Mouse (Mus musculus): Measurements from ENCODE around the gene Sorcs1. TPM values are rescaled to one million over a fixed set of nuclear protein-coding genes. Genes with fewer than 3 reads are reported as not detected.

Gene Sorcs1
- polyA plus RNA-seq, 1 experiment from 2014 or later, result 16.8 TPM

DNA sequence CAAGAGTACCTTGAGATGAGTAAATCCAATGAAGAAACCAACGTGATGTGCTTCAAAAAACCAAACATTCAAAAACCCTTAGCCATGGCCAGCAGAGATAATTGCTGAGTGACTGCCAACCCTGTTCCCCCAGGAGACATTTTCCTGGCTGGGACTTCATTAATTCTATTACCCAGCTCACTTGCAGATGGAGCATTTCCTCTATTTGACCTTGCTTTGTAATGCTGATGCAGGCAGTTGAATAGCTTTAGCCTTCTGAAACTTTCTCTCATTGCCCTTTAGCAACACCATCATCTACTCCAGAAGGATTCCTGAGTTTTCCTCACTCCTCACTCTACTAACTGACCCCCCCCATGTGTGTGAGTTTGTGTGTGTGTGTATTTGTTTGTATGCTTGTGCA is 34.6 kb downstream of the Sorcs1 start:
- ATAC-seq (ENCODE audit: low FRiP score) (no peak), DNase-seq (ENCODE audit: low spot score) (no peak)
- H3K27ac ChIP-seq, result no peak overlapping the region
- H3K36me3 ChIP-seq (replicated peaks; ENCODE audit: control insufficient read depth, insufficient read depth), result no peaks in the 10 kb centered on the region
- peaks cover 11% of the 10 kb centered on the region; the same call in 1 of the 2 replicates for H3K4me1 ChIP-seq (replicated peaks; ENCODE audit: control insufficient read depth, insufficient read depth, low read length)
- no peaks in the 10 kb centered on the region for H3K9me3 ChIP-seq (ENCODE audit: control insufficient read depth, low read length)
- 30% methylated on average over 1 of the region's 1 CpGs for WGBS
- H3K4me3 ChIP-seq (replicated peaks; ENCODE audit: low read length), result no peak overlapping the region
- no peak overlapping the region for H3K4me2 ChIP-seq (replicated peaks)
- no peaks in the 10 kb centered on the region for H3K27me3 ChIP-seq (ENCODE audit: control insufficient read depth, insufficient read depth, low read length)
- H3K9ac ChIP-seq, result no peak overlapping the region

DNA sequence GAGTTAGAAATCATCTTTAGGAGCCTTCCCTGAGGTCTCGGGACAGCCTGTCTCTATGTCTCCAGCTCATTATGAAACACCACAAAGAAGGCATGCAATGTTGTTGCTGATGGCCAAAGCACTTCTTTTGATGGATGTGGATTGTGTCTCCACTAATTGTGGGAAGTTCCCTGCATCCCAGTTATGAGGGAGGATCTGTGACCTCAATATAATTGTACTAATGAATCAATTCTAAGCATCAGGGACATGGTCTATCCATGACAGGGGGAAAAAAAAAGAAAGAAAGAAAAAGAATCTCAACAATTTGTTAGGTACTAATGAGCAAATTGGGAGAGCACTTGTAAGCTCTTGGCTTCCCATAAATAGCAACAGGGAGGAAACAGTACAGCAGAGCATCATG is 36.3 kb downstream of the Sorcs1 start:
- DNase-seq (ENCODE audit: low spot score) (no peak), ATAC-seq (ENCODE audit: low FRiP score) (no peak)
- Histone ChIP-seq H3K27ac (no peak overlapping the region), H3K4me1 (replicated peaks; ENCODE audit: control insufficient read depth, insufficient read depth, low read length) (peaks cover 11% of the 10 kb centered on the region; the same call in 1 of the 2 replicates), H3K9me3 (ENCODE audit: control insufficient read depth, low read length) (no peaks in the 10 kb centered on the region), H3K4me2 (replicated peaks) (no peak overlapping the region), H3K27me3 (ENCODE audit: control insufficient read depth, insufficient read depth, low read length) (no peaks in the 10 kb centered on the region), H3K36me3 (replicated peaks; ENCODE audit: control insufficient read depth, insufficient read depth) (no peaks in the 10 kb centered on the region), H3K9ac (no peak overlapping the region), H3K4me3 (replicated peaks; ENCODE audit: low read length) (no peak overlapping the region)
- WGBS, result 81% methylated on average over 1 of the region's 1 CpGs

DNA sequence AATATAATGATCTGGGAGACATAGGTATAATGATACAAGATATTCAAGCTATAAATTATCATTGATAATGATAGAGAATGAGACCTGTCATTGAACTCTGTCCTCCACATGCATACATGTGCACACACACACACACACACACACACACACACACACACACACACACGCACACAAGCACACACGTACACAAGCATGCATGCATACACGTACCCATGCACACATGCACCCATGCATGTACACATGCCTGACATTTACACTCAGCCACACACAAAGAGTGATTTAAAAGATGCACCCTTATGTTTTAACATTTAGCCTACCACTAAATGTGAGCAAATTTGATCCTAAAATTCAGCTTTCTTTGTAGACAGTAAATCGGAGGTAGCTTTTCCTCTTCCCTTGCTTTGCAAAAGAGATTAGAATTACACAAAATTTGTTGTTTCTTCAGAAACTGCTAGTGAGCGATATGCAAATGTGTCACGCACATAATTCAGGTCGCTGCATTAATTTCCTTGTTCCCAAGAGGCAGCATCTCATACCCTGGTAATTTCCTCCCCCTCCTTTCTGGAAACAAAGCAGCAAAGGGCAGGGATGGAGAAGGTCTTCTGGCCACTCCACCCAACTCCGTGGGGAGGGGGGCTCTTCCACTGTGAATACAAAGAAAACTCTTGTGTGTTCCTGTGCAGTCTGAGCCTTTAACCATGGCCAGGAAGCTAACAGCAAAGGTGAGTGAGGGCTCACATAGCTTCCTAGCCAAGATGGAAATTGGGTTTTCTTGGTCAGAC is 38.0 kb downstream of the Sorcs1 start:
- H3K36me3 ChIP-seq (replicated peaks; ENCODE audit: control insufficient read depth, insufficient read depth), result no peaks in the 10 kb centered on the region
- no peak overlapping the region for H3K4me2 ChIP-seq (replicated peaks)
- no peaks in the 10 kb centered on the region for H3K9me3 ChIP-seq (ENCODE audit: control insufficient read depth, low read length)
- no peak overlapping the region for H3K9ac ChIP-seq
- peaks cover 11% of the 10 kb centered on the region; the same call in 1 of the 2 replicates for H3K4me1 ChIP-seq (replicated peaks; ENCODE audit: control insufficient read depth, insufficient read depth, low read length)
- no peak overlapping the region for H3K4me3 ChIP-seq (replicated peaks; ENCODE audit: low read length)
- ATAC-seq (ENCODE audit: low FRiP score) (no peak), DNase-seq (ENCODE audit: low spot score) (no peak)
- H3K27ac ChIP-seq, result no peak overlapping the region
- no peaks in the 10 kb centered on the region for H3K27me3 ChIP-seq (ENCODE audit: control insufficient read depth, insufficient read depth, low read length)
- WGBS, result 54% methylated on average over 8 of the region's 8 CpGs

DNA sequence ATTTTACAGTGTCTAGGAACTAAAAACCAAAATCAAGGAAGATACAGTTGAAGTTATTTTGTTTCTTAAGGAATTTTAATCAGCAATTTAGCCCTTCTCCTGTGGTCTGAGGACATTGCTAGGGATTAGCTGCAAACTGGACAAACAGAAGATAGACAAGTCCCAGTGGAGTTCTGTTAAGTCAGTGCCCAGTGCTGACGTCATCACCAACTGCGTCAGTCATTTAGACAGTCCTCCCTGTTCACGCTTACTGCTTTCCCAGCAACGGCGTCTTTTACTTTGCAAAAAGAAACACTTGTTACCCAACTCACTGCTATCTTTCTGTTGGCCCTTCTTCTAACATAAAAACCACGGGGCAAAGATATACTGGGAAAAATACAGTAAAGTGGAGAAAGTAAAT is 40.3 kb downstream of the Sorcs1 start:
- no peak for DNase-seq (ENCODE audit: low spot score)
- H3K36me3 ChIP-seq (replicated peaks; ENCODE audit: control insufficient read depth, insufficient read depth), result no peaks in the 10 kb centered on the region
- ATAC-seq (ENCODE audit: low FRiP score), result no peak
- no peak overlapping the region for H3K27ac ChIP-seq
- no peak overlapping the region for H3K9ac ChIP-seq
- no peak overlapping the region for H3K4me3 ChIP-seq (replicated peaks; ENCODE audit: low read length)
- H3K27me3 ChIP-seq (ENCODE audit: control insufficient read depth, insufficient read depth, low read length), result no peaks in the 10 kb centered on the region
- peaks cover 11% of the 10 kb centered on the region; the same call in 1 of the 2 replicates for H3K4me1 ChIP-seq (replicated peaks; ENCODE audit: control insufficient read depth, insufficient read depth, low read length)
- H3K9me3 ChIP-seq (ENCODE audit: control insufficient read depth, low read length), result no peaks in the 10 kb centered on the region
- H3K4me2 ChIP-seq (replicated peaks), result no peak overlapping the region
- 65% methylated on average over 6 of the region's 6 CpGs for WGBS

GRCm38 (mm10) chr19:50614013-50614412 is 64.4 kb downstream of the Sorcs1 start:
- Histone ChIP-seq H3K4me1 (replicated peaks; ENCODE audit: control insufficient read depth, insufficient read depth, low read length) (no peaks in the 10 kb centered on the region; the same call in 1 of the 2 replicates), H3K27ac (no peak overlapping the region), H3K9ac (no peak overlapping the region), H3K4me2 (replicated peaks) (no peak overlapping the region), H3K27me3 (ENCODE audit: control insufficient read depth, insufficient read depth, low read length) (no peaks in the 10 kb centered on the region), H3K4me3 (replicated peaks; ENCODE audit: low read length) (no peak overlapping the region), H3K9me3 (ENCODE audit: control insufficient read depth, low read length) (no peaks in the 10 kb centered on the region), H3K36me3 (replicated peaks; ENCODE audit: control insufficient read depth, insufficient read depth) (no peaks in the 10 kb centered on the region)
- 48% methylated on average over 9 of the region's 9 CpGs for WGBS
- ATAC-seq (ENCODE audit: low FRiP score) (no peak), DNase-seq (ENCODE audit: low spot score) (no peak)

- H3K4me2 ChIP-seq (replicated peaks), result no peak overlapping the region
- H3K9me3 ChIP-seq (ENCODE audit: control insufficient read depth, low read length), result no peaks in the 10 kb centered on the region
- H3K9ac ChIP-seq, result no peak overlapping the region
- no peaks in the 10 kb centered on the region for H3K4me1 ChIP-seq (replicated peaks; ENCODE audit: control insufficient read depth, insufficient read depth, low read length)
- DNase-seq (ENCODE audit: low spot score), result no peak
- no peak overlapping the region for H3K27ac ChIP-seq
- H3K36me3 ChIP-seq (replicated peaks; ENCODE audit: control insufficient read depth, insufficient read depth), result no peaks in the 10 kb centered on the region
- no peak for ATAC-seq (ENCODE audit: low FRiP score)
- 63% methylated on average over 3 of the region's 3 CpGs for WGBS
- no peak overlapping the region for H3K4me3 ChIP-seq (replicated peaks; ENCODE audit: low read length)
- H3K27me3 ChIP-seq (ENCODE audit: control insufficient read depth, insufficient read depth, low read length), result no peaks in the 10 kb centered on the region
Measured at GRCm38 (mm10) chr19:50611619-50612018, 66.8 kb downstream of the Sorcs1 start.

GRCm38 (mm10) chr19:50603882-50604281 is 74.6 kb downstream of the Sorcs1 start:
- Histone ChIP-seq H3K9me3 (ENCODE audit: control insufficient read depth, low read length) (no peaks in the 10 kb centered on the region), H3K27ac (no peak overlapping the region), H3K36me3 (replicated peaks; ENCODE audit: control insufficient read depth, insufficient read depth) (no peaks in the 10 kb centered on the region), H3K27me3 (ENCODE audit: control insufficient read depth, insufficient read depth, low read length) (no peaks in the 10 kb centered on the region), H3K4me1 (replicated peaks; ENCODE audit: control insufficient read depth, insufficient read depth, low read length) (no peaks in the 10 kb centered on the region), H3K4me3 (replicated peaks; ENCODE audit: low read length) (no peak overlapping the region), H3K9ac (no peak overlapping the region), H3K4me2 (replicated peaks) (no peak overlapping the region)
- ATAC-seq (ENCODE audit: low FRiP score) (no peak), DNase-seq (ENCODE audit: low spot score) (no peak)
- 73% methylated on average over 4 of the region's 4 CpGs for WGBS

GRCm38 (mm10) chr19:50603380-50603779 is 75.1 kb downstream of the Sorcs1 start:
- Histone ChIP-seq H3K9ac (no peak overlapping the region), H3K27ac (no peak overlapping the region), H3K36me3 (replicated peaks; ENCODE audit: control insufficient read depth, insufficient read depth) (no peaks in the 10 kb centered on the region), H3K27me3 (ENCODE audit: control insufficient read depth, insufficient read depth, low read length) (no peaks in the 10 kb centered on the region), H3K9me3 (ENCODE audit: control insufficient read depth, low read length) (no peaks in the 10 kb centered on the region), H3K4me3 (replicated peaks; ENCODE audit: low read length) (no peak overlapping the region), H3K4me2 (replicated peaks) (no peak overlapping the region), H3K4me1 (replicated peaks; ENCODE audit: control insufficient read depth, insufficient read depth, low read length) (no peaks in the 10 kb centered on the region)
- ATAC-seq (ENCODE audit: low FRiP score), result no peak
- WGBS, result 91% methylated on average over 5 of the region's 5 CpGs
- no peak for DNase-seq (ENCODE audit: low spot score)

- no peaks in the 10 kb centered on the region for H3K27me3 ChIP-seq (ENCODE audit: control insufficient read depth, insufficient read depth, low read length)
- H3K9ac ChIP-seq, result no peak overlapping the region
- no peak overlapping the region for H3K4me3 ChIP-seq (replicated peaks; ENCODE audit: low read length)
- 84% methylated on average over 4 of the region's 4 CpGs for WGBS
- H3K4me1 ChIP-seq (replicated peaks; ENCODE audit: control insufficient read depth, insufficient read depth, low read length), result no peaks in the 10 kb centered on the region
- no peaks in the 10 kb centered on the region for H3K9me3 ChIP-seq (ENCODE audit: control insufficient read depth, low read length)
- DNase-seq (ENCODE audit: low spot score), result no peak
- H3K27ac ChIP-seq, result no peak overlapping the region
- ATAC-seq (ENCODE audit: low FRiP score), result no peak
- no peaks in the 10 kb centered on the region for H3K36me3 ChIP-seq (replicated peaks; ENCODE audit: control insufficient read depth, insufficient read depth)
- H3K4me2 ChIP-seq (replicated peaks), result no peak overlapping the region
Measured at GRCm38 (mm10) chr19:50597300-50597699, 81.1 kb downstream of the Sorcs1 start.

Measured in hindbrain, embryonic 14.5 days (tissue).